Mouse (Mus musculus): Measurements from ENCODE around the gene Gm4894. TPM values are rescaled to one million over a fixed set of nuclear protein-coding genes. Genes with fewer than 3 reads are reported as not detected.

Gm4894 gene
- not detected for total RNA-seq (2021)
- long read RNA-seq, experiment 1, result 0 reads
- long read RNA-seq, experiment 2, result 0 reads

GRCm38 (mm10) chr9:49250231-49250630, at the start of gene Gm4894:
TSS of gene Gm4894 (plus strand) at chr9:49250531.
- intact Hi-C loops (cut with DNase I), result no loop called here
- Histone ChIP-seq H3K27ac (no peak within 1 kb of the TSS), H3K4me3 (no peak within 1 kb of the TSS)
- no peak for TF ChIP-seq CTCF (IDR thresholded peaks at IDR 0.05)
- no peak for DNase-seq (ENCODE audit: extremely low spot score in 1 of 2, low spot score in 2 of 2)

GRCm38 (mm10) chr9:49206331-49206730, 44.0 kb upstream of the Gm4894 start:
- no peak overlapping the region for H3K27ac ChIP-seq
- intact Hi-C loops (cut with DNase I), result no loop called here
- DNase-seq (ENCODE audit: extremely low spot score in 1 of 2, low spot score in 2 of 2), result no peak
- no peak overlapping the region for H3K4me3 ChIP-seq
- TF ChIP-seq CTCF (IDR thresholded peaks at IDR 0.05), result no peak

- intact Hi-C loops (cut with DNase I), result no loop called here
- H3K4me3 ChIP-seq, result no peak overlapping the region
Observed at GRCm38 (mm10) chr9:49211493-49211892, 38.8 kb upstream of the Gm4894 start.

DNA sequence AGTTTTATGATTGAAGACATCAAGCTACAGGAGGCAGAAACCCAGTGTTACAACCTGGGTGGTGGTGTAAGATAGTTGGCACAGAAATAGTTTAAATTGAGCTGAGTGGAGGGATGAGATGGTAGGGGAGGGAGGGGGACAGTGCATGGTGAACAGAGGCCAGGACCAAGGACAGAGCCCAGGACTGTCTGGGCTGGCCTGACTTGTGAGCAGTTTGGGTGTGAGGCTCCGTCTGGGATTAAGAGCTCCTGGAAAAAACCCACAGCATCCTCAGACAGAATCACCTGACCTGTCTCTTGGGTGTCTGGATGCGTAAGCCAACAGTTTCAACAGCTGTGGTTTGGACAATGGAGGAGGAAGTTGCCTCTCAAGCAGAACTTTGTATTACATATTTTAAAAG, 35.6 kb upstream of the Gm4894 start:
- no peak for TF ChIP-seq CTCF (IDR thresholded peaks at IDR 0.05)
- no peak overlapping the region for H3K27ac ChIP-seq
- intact Hi-C loops (cut with DNase I), result no loop called here
- no peak overlapping the region for H3K4me3 ChIP-seq
- DNase-seq (ENCODE audit: extremely low spot score in 1 of 2, low spot score in 2 of 2), result no peak

More at GRCm38 (mm10) chr9:49211493-49211892, 38.8 kb upstream of the Gm4894 start:
- no peak for TF ChIP-seq CTCF (IDR thresholded peaks at IDR 0.05)
- H3K27ac ChIP-seq, result no peak overlapping the region
- no peak for DNase-seq (ENCODE audit: extremely low spot score in 1 of 2, low spot score in 2 of 2)

GRCm38 (mm10) chr9:49217626-49218607, 32.4 kb upstream of the Gm4894 start:
- H3K4me3 ChIP-seq, result no peak overlapping the region
- no peak overlapping the region for H3K27ac ChIP-seq
- no peak for DNase-seq (ENCODE audit: extremely low spot score in 1 of 2, low spot score in 2 of 2)
- no peak for TF ChIP-seq CTCF (IDR thresholded peaks at IDR 0.05)
- intact Hi-C loops (cut with DNase I), result no loop called here

- intact Hi-C loops (cut with DNase I), result no loop called here
- Histone ChIP-seq H3K4me3 (no peak overlapping the region), H3K27ac (no peak overlapping the region)
- DNase-seq (ENCODE audit: extremely low spot score in 1 of 2, low spot score in 2 of 2), result no peak
- no peak for TF ChIP-seq CTCF (IDR thresholded peaks at IDR 0.05)
Observed at GRCm38 (mm10) chr9:49224488-49224887, 25.8 kb upstream of the Gm4894 start.

- peak in 1 of 2 experiments; percentile 23 for DNase-seq (ENCODE audit: extremely low spot score in 1 of 2, low spot score in 2 of 2)
- Histone ChIP-seq H3K4me3 (no peak overlapping the region), H3K27ac (no peak overlapping the region)
- TF ChIP-seq CTCF (IDR thresholded peaks at IDR 0.05), result no peak
- intact Hi-C loops (cut with DNase I), result no loop called here
Observed at GRCm38 (mm10) chr9:49227442-49227841, 22.9 kb upstream of the Gm4894 start.

DNA sequence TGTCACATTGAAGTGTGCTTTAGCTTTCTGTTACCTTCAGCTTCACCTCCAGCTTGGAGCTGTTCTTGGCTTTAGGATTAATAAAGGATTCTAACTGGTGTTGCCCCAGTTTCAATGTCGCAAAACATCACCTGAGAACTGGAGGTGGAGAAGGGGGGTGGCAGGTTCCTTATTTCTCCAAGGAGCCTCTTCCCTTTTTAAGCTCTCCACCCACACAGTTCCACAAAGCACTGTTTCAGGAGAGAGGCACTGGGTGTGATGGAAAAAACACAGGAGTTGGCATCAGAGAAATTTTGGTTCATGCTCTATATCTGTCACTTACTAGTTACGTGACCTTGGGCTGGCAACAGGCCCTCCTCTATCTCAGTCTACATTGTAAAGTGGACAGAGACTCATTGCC, 21.3 kb upstream of the Gm4894 start:
- intact Hi-C loops (cut with DNase I), result no loop called here
- no peak overlapping the region for H3K4me3 ChIP-seq
- TF ChIP-seq CTCF (IDR thresholded peaks at IDR 0.05), result no peak
- DNase-seq (ENCODE audit: extremely low spot score in 1 of 2, low spot score in 2 of 2), result peak in 1 of 2 experiments; percentile 21
- H3K27ac ChIP-seq, result no peak overlapping the region

DNA sequence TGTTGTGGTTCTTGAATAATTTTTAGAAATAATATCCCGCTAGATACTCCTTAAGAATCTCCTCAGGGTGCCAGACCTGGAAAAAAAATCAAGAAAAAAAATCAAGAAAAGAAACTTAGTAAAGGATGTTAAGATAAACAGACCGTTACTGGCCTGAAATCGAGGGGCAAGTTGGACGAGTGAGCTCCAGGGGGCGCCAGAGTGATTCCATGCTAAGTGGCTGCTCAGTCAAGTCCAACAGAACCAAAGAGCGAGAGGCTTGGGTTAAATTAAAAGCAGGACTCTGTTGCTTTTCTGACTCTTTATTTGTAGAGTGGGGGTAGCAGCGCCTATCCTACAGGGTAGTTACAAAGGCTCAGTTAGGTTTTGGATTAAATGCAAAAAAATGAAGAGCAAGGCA, 3.5 kb upstream of the Gm4894 start:
- peak; percentile 77 for TF ChIP-seq CTCF (IDR thresholded peaks at IDR 0.05)

GRCm38 (mm10) chr9:49268949-49269348, 18.6 kb downstream of the Gm4894 start:
- Histone ChIP-seq H3K27ac (no peak overlapping the region), H3K4me3 (no peak overlapping the region)
- no peak for TF ChIP-seq CTCF (IDR thresholded peaks at IDR 0.05)
- DNase-seq (ENCODE audit: extremely low spot score in 1 of 2, low spot score in 2 of 2), result no peak
- intact Hi-C loops (cut with DNase I), result no loop called here

More for the DNA sequence above, 3.5 kb upstream of the Gm4894 start:
- DNase-seq (ENCODE audit: extremely low spot score in 1 of 2, low spot score in 2 of 2), result peak; percentile 58 to 74
- Histone ChIP-seq H3K27ac (no peak overlapping the region), H3K4me3 (no peak overlapping the region)
- intact Hi-C loops (cut with DNase I), result loop anchor here (1.0 to 5.0 kb wide), 2 partner anchors 165 to 238 kb away; partner anchors contain the start of gene Tmprss5

DNA sequence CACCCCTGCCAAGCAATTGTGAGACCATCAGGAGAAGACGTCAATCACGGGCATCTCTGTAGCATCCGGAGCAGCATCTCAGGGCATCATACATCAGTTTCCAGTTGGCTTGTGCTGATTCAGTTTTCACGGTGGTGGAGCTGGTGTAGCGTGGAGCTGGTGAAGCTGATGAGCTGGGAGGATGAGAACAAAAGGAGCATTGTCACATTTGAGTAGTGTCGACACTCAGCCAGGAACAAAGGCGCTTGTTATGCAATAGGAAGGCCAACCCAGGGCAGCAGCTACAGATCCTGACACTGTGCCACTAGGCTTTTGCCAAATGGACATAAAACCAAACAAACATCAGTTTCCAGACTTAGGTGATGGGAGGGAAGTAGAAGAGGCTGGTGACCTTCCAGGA, 23.2 kb downstream of the Gm4894 start:
- peak in 1 of 2 experiments; percentile 13 for DNase-seq (ENCODE audit: extremely low spot score in 1 of 2, low spot score in 2 of 2)
- Histone ChIP-seq H3K4me3 (no peak overlapping the region), H3K27ac (no peak overlapping the region)
- TF ChIP-seq CTCF (IDR thresholded peaks at IDR 0.05), result no peak
- intact Hi-C loops (cut with DNase I), result no loop called here

- Histone ChIP-seq H3K4me3 (no peak overlapping the region), H3K27ac (no peak overlapping the region)
- DNase-seq (ENCODE audit: extremely low spot score in 1 of 2, low spot score in 2 of 2), result peak in 1 of 2 experiments; percentile 14
- intact Hi-C loops (cut with DNase I), result no loop called here
- no peak for TF ChIP-seq CTCF (IDR thresholded peaks at IDR 0.05)
Observed at GRCm38 (mm10) chr9:49275976-49276375, 25.6 kb downstream of the Gm4894 start.
